Mouse (Mus musculus): Measurements from ENCODE around the gene Mrpl24.
"Not testable (repeated sequence)": the region's sequence is repeated elsewhere in the genome, so short reads cannot be mapped to it uniquely, and the experiment has no call there.

The Mrpl24 gene

GRCm38 (mm10) chr3:87919336-87920108 lies at the start of gene Mrpl24:
Gene Mrpl24, plus strand, starts transcription at chr3:87919506.
- DNase-seq (ENCODE audit: low read depth, low spot score), result peak; percentile 82

- DNase-seq (ENCODE audit: low read depth, low spot score), result no peak
Measured at GRCm38 (mm10) chr3:87877730-87878129, 41.6 kb upstream of the Mrpl24 start.

GRCm38 (mm10) chr3:87884291-87884690 lies 35.0 kb upstream of the Mrpl24 start:
- DNase-seq (ENCODE audit: low read depth, low spot score), result no peak

- DNase-seq (ENCODE audit: low read depth, low spot score), result no peak
Measured at GRCm38 (mm10) chr3:87884708-87885251, 34.5 kb upstream of the Mrpl24 start.

- DNase-seq (ENCODE audit: low read depth, low spot score), result peak; percentile 97
Measured at GRCm38 (mm10) chr3:87885281-87886003, 33.9 kb upstream of the Mrpl24 start, which contains the start of gene Prcc. Gene Prcc, minus strand, starts transcription at chr3:87885608.

- no peak for DNase-seq (ENCODE audit: low read depth, low spot score)
Measured at GRCm38 (mm10) chr3:87886004-87886365, 33.3 kb upstream of the Mrpl24 start.

- no peak for DNase-seq (ENCODE audit: low read depth, low spot score)
Measured at GRCm38 (mm10) chr3:87886416-87886815, 32.9 kb upstream of the Mrpl24 start.

GRCm38 (mm10) chr3:87887400-87887799 lies 31.9 kb upstream of the Mrpl24 start:
- not testable (repeated sequence) for DNase-seq (ENCODE audit: low read depth, low spot score)

- no peak for DNase-seq (ENCODE audit: low read depth, low spot score)
Measured at GRCm38 (mm10) chr3:87891481-87891880, 27.8 kb upstream of the Mrpl24 start.

- DNase-seq (ENCODE audit: low read depth, low spot score), result no peak
Measured at GRCm38 (mm10) chr3:87893367-87893905, 25.9 kb upstream of the Mrpl24 start.

GRCm38 (mm10) chr3:87899266-87899665 lies 20.0 kb upstream of the Mrpl24 start:
- DNase-seq (ENCODE audit: low read depth, low spot score), result no peak

- DNase-seq (ENCODE audit: low read depth, low spot score), result no peak
Measured at GRCm38 (mm10) chr3:87899776-87900175, 19.5 kb upstream of the Mrpl24 start.

- DNase-seq (ENCODE audit: low read depth, low spot score), result no peak
Measured at GRCm38 (mm10) chr3:87901036-87901624, 18.2 kb upstream of the Mrpl24 start.

GRCm38 (mm10) chr3:87901959-87902358 lies 17.3 kb upstream of the Mrpl24 start:
- not testable (repeated sequence) for DNase-seq (ENCODE audit: low read depth, low spot score)

- DNase-seq (ENCODE audit: low read depth, low spot score), result no peak
Measured at GRCm38 (mm10) chr3:87903821-87904220, 15.5 kb upstream of the Mrpl24 start.

GRCm38 (mm10) chr3:87905880-87906485 lies 13.3 kb upstream of the Mrpl24 start, which contains the start of gene Hdgf:
Gene Hdgf, plus strand, starts transcription at chr3:87906321.
- peak; percentile 85 for DNase-seq (ENCODE audit: low read depth, low spot score)

- peak; percentile 19 for DNase-seq (ENCODE audit: low read depth, low spot score)
Measured at GRCm38 (mm10) chr3:87906601-87906980, 12.7 kb upstream of the Mrpl24 start.

- no peak for DNase-seq (ENCODE audit: low read depth, low spot score)
Measured at GRCm38 (mm10) chr3:87906981-87907857, 12.1 kb upstream of the Mrpl24 start.

- DNase-seq (ENCODE audit: low read depth, low spot score), result no peak
Measured at GRCm38 (mm10) chr3:87907906-87908305, 11.4 kb upstream of the Mrpl24 start.

- DNase-seq (ENCODE audit: low read depth, low spot score), result no peak
Measured at GRCm38 (mm10) chr3:87909381-87909780, 9.9 kb upstream of the Mrpl24 start.

Measured in retina, postnatal 7 days (tissue).